ENCODE assay signal across 12 mouse cellular contexts in genomic region chr7:44572213-44572701, GRCm38 (mm10). TPM values are rescaled to one million over a fixed set of nuclear protein-coding genes. Genes with fewer than 3 reads are reported as not detected.
DNase-seq lines count a peak whose midpoint lies in the region; ATAC-seq and TF ChIP-seq lines count a peak whose summit lies in the region.
"Had no signal": no experiment of that assay in that cellular context is flagged by ENCODE, and none has a peak within 500 bp of the region (broad histone marks: within the 10 kb centered on the region; RNA-seq: fewer than 3 reads in every experiment).

Gene Napsa, plus strand, starts transcription at chr7:44572380.

- DNase-seq in midbrain, embryonic 11.5 days (ENCODE audit: low spot score, missing footprints), result peak; percentile 80
- no peak for DNase-seq in midbrain, embryonic 10.5 days (ENCODE audit: low spot score)
- peak; percentile 28 for DNase-seq in kidney, postnatal 0 days (ENCODE audit: low spot score)
- peak; percentile 55 for DNase-seq in stomach, postnatal 0 days (ENCODE audit: low spot score)
- DNase-seq in urinary bladder, postnatal 25 days (ENCODE audit: low spot score), result no peak
- DNase-seq in Muller cell, postnatal 12 days (ENCODE audit: inconsistent ontology term), result no peak
- DNase-seq in layer of hippocampus, adult 2 months (ENCODE audit: low spot score in 2 of 2), result no peak
- DNase-seq: heart, postnatal 4 days had no signal

- peaks cover 11% of the 10 kb centered on the region; the same call in 1 of the 2 replicates for H3K79me2 ChIP-seq in macrophage (ENCODE audit: inconsistent target)

- TF ChIP-seq EP300 in stomach, postnatal 0 days (optimal IDR thresholded peaks at IDR 0.05), result no peak

- no peaks in the 10 kb centered on the region for H3K27me3 ChIP-seq in midbrain, embryonic 11.5 days (ENCODE audit: control insufficient read depth, insufficient read depth, low read length)
- H3K27me3 ChIP-seq in midbrain, embryonic 10.5 days (ENCODE audit: low read depth, poor library complexity, severe bottlenecking), result no peaks in the 10 kb centered on the region; the same call in 1 of the 2 replicates
- no peaks in the 10 kb centered on the region for H3K27me3 ChIP-seq in kidney, postnatal 0 days (ENCODE audit: insufficient read depth, low read length)
- no peaks in the 10 kb centered on the region for H3K27me3 ChIP-seq in stomach, postnatal 0 days (ENCODE audit: control insufficient read depth, insufficient read depth, low read length)

- 33% methylated on average over 7 of the region's 7 CpGs for WGBS in midbrain, embryonic 11.5 days
- 27% methylated on average over 7 of the region's 7 CpGs for WGBS in midbrain, embryonic 10.5 days
- 43% methylated on average over 7 of the region's 7 CpGs for WGBS in kidney, postnatal 0 days
- 5% methylated on average over 7 of the region's 7 CpGs for WGBS in macrophage (ENCODE audit: missing documents)
- 31% methylated on average over 6 of the region's 7 CpGs for WGBS in stomach, postnatal 0 days

- no peak within 1 kb of the TSS for H3K9ac ChIP-seq in midbrain, embryonic 11.5 days (ENCODE audit: low read length)
- 0 out of 2 replicates have a peak within 1 kb of the TSS, but pooled peaks have one; percentile 31 for H3K9ac ChIP-seq in kidney, postnatal 0 days (ENCODE audit: low read depth, low read length)
- H3K9ac ChIP-seq in stomach, postnatal 0 days (ENCODE audit: low read length), result no peak within 1 kb of the TSS
- H3K9ac ChIP-seq: limb, embryonic 12.5 days had no signal

- H3K4me2 ChIP-seq in midbrain, embryonic 11.5 days, result no peak within 1 kb of the TSS
- H3K4me2 ChIP-seq in kidney, postnatal 0 days (ENCODE audit: low read length), result peak within 1 kb of the TSS; percentile 36; the same call in 1 of the 2 replicates
- no peak within 1 kb of the TSS for H3K4me2 ChIP-seq in stomach, postnatal 0 days (replicated peaks; ENCODE audit: low read depth)
- H3K4me2 ChIP-seq: limb, embryonic 12.5 days had no signal

- H3K9me3 ChIP-seq in midbrain, embryonic 11.5 days (ENCODE audit: control insufficient read depth, low read length), result no peaks in the 10 kb centered on the region
- H3K9me3 ChIP-seq in midbrain, embryonic 10.5 days (replicated peaks), result no peaks in the 10 kb centered on the region
- no peaks in the 10 kb centered on the region for H3K9me3 ChIP-seq in kidney, postnatal 0 days (replicated peaks; ENCODE audit: low read length)
- no peaks in the 10 kb centered on the region for H3K9me3 ChIP-seq in stomach, postnatal 0 days (ENCODE audit: control insufficient read depth, low read length)
- H3K9me3 ChIP-seq: embryonic facial prominence, embryonic 10.5 days; G1E; limb, embryonic 12.5 days had no signal

- no peak within 1 kb of the TSS for H3K4me3 ChIP-seq in midbrain, embryonic 11.5 days (ENCODE audit: low read depth, low read length)
- no peak within 1 kb of the TSS for H3K4me3 ChIP-seq in midbrain, embryonic 10.5 days
- no peak within 1 kb of the TSS for H3K4me3 ChIP-seq in kidney, postnatal 0 days (replicated peaks; ENCODE audit: low read depth, low read length)
- H3K4me3 ChIP-seq in macrophage (ENCODE audit: inconsistent target), result peak within 1 kb of the TSS; percentile 20
- H3K4me3 ChIP-seq in stomach, postnatal 0 days (ENCODE audit: low read depth, low read length), result no peak within 1 kb of the TSS
- H3K4me3 ChIP-seq in layer of hippocampus, adult 2 months, result no peak within 1 kb of the TSS
- H3K4me3 ChIP-seq: embryonic facial prominence, embryonic 10.5 days; limb, embryonic 12.5 days had no signal

- no peaks in the 10 kb centered on the region for H3K36me3 ChIP-seq in midbrain, embryonic 11.5 days (ENCODE audit: control insufficient read depth, insufficient read depth, low read length)
- no peaks in the 10 kb centered on the region for H3K36me3 ChIP-seq in midbrain, embryonic 10.5 days
- H3K36me3 ChIP-seq in kidney, postnatal 0 days (ENCODE audit: insufficient read depth, low read length), result no peaks in the 10 kb centered on the region
- H3K36me3 ChIP-seq in macrophage (ENCODE audit: inconsistent target), result no peaks in the 10 kb centered on the region
- H3K36me3 ChIP-seq in stomach, postnatal 0 days (ENCODE audit: control insufficient read depth, insufficient read depth, low read length), result no peaks in the 10 kb centered on the region
- H3K36me3 ChIP-seq: embryonic facial prominence, embryonic 10.5 days; G1E; limb, embryonic 12.5 days had no signal

- peaks cover 3% of the 10 kb centered on the region; the same call in 1 of the 2 replicates for H3K4me1 ChIP-seq in midbrain, embryonic 11.5 days (ENCODE audit: control insufficient read depth, insufficient read depth, low read length)
- H3K4me1 ChIP-seq in midbrain, embryonic 10.5 days, result peaks cover 15% of the 10 kb centered on the region
- H3K4me1 ChIP-seq in kidney, postnatal 0 days (replicated peaks; ENCODE audit: insufficient read depth, low read length), result no peaks in the 10 kb centered on the region
- no peaks in the 10 kb centered on the region for H3K4me1 ChIP-seq in stomach, postnatal 0 days (replicated peaks; ENCODE audit: control insufficient read depth, insufficient read depth)
- H3K4me1 ChIP-seq: limb, embryonic 12.5 days had no signal

- TF ChIP-seq CTCF in kidney, postnatal 0 days (IDR thresholded peaks at IDR 0.05; ENCODE audit: low read depth), result no peak
- TF ChIP-seq CTCF in stomach, postnatal 0 days (IDR thresholded peaks at IDR 0.05; ENCODE audit: low read depth), result no peak
- no peak for TF ChIP-seq CTCF in layer of hippocampus, adult 2 months (conservative IDR thresholded peaks at IDR 0.05)

- no peak within 1 kb of the TSS for H3K27ac ChIP-seq in midbrain, embryonic 11.5 days (ENCODE audit: low read depth, low read length)
- no peak within 1 kb of the TSS for H3K27ac ChIP-seq in midbrain, embryonic 10.5 days (replicated peaks)
- peak within 1 kb of the TSS; percentile 65 for H3K27ac ChIP-seq in kidney, postnatal 0 days
- 0 out of 2 replicates have a peak within 1 kb of the TSS, but pooled peaks have one; percentile 1 for H3K27ac ChIP-seq in macrophage
- no peak within 1 kb of the TSS for H3K27ac ChIP-seq in stomach, postnatal 0 days (replicated peaks)
- no peak within 1 kb of the TSS for H3K27ac ChIP-seq in layer of hippocampus, adult 2 months
- H3K27ac ChIP-seq: embryonic facial prominence, embryonic 10.5 days; limb, embryonic 12.5 days had no signal

- no peak for ATAC-seq in midbrain, embryonic 11.5 days (ENCODE audit: low FRiP score)
- peak; percentile 93 for ATAC-seq in kidney, postnatal 0 days (replicated peaks; ENCODE audit: low FRiP score, low read depth)
- ATAC-seq in stomach, postnatal 0 days (ENCODE audit: low FRiP score, low TSS enrichment), result peak; percentile 57; the same call in 1 of the 2 replicates

RNA-seq across cellular contexts. Expression of gene Napsa, which starts in this region (rescaled TPM):
- polyA plus RNA-seq in midbrain, embryonic 11.5 days (2014; fragmentation: Nextera tagmentation; extraction: Ambion mirVana), result 0.21 and 0.33 TPM in 2 replicates
- 0.36 and 0.42 TPM in 2 replicates for polyA plus RNA-seq in midbrain, embryonic 10.5 days (2016; fragmentation: Nextera tagmentation; extraction: Ambion mirVana)
- polyA plus RNA-seq in kidney, postnatal 0 days (2015; fragmentation: Nextera tagmentation; extraction: Ambion mirVana), result 376 and 408 TPM in 2 replicates
- 10 to 100 TPM in 1 of 26 experiments, 1 to 10 TPM in 22, under 1 TPM in 2, not detected in 1; 0.75 to 12.6 (median 3.3) TPM for total RNA-seq in macrophage (2018; cell fraction: chromatin; rRNA removed)
- 10 to 100 TPM; 11.1 to 34.5 (median 19.8) TPM for total RNA-seq in macrophage (2018; cell fraction: cytosol; rRNA removed)
- total RNA-seq in macrophage (2018; cell fraction: nucleus; rRNA removed), result 10 to 100 TPM; 10.8 to 27.3 (median 20.0) TPM
- 14.8 to 26.9 TPM (median 21.1 TPM) in 3 replicates for polyA plus RNA-seq in macrophage (2018)
- polyA plus RNA-seq in stomach, postnatal 0 days (2015; fragmentation: Nextera tagmentation; extraction: Ambion mirVana), result 0.50 and 0.55 TPM in 2 replicates
- total RNA-seq in layer of hippocampus, adult 2 months (2021), result not detected

Comparison
In these comparisons a context has a peak if more than half of its experiments do, and no peak if none do; other contexts are left out.
1. RNA of gene Napsa (polyA plus RNA-seq): 376 to 408 TPM in kidney, postnatal 0 days and 14.8 to 26.9 TPM in macrophage; 0.50 to 0.55 TPM in stomach, postnatal 0 days, 0.36 to 0.42 TPM in midbrain, embryonic 10.5 days and 0.21 to 0.33 TPM in midbrain, embryonic 11.5 days; every median in the first group is over 10 times any median in the second.
2. RNA of gene Napsa (polyA plus RNA-seq): 376 to 408 TPM in kidney, postnatal 0 days; 14.8 to 26.9 TPM in macrophage; every median in the first group is over 10 times any median in the second.
3. Peak in DNase-seq in midbrain, embryonic 11.5 days; RNA of the gene not detected or under 1 TPM.
4. Peak in DNase-seq and ATAC-seq in stomach, postnatal 0 days; RNA of the gene not detected or under 1 TPM.
5. H3K27ac ChIP-seq: peak in kidney, postnatal 0 days (single experiment) and macrophage (single experiment); none in midbrain, embryonic 11.5 days (single experiment), midbrain, embryonic 10.5 days (single experiment), stomach, postnatal 0 days (single experiment) and layer of hippocampus, adult 2 months (single experiment).